In the genomic region with DNA sequence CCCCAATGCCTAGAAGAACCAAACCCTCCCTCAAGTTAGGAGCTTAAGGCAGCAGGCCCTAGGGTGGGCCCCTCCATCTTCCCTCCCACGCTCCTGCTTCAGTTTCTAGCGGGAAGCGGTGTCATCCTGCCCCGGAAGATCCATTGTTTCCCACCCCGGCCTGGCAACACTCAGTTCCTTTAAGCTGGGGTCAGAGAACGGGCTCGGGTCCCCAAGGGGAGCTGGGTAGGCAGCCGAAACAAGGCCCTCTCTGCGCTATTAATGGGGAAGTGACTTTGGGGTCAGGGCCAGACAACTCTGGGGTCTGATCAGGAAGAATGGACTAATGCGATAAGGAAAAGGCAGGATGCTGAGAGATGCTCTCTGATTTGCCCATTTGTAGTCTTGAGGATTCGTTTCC, we compare ENCODE assay signal across 8 mouse cellular contexts. TPM values are rescaled to one million over a fixed set of nuclear protein-coding genes. Genes with fewer than 3 reads are reported as not detected.
DNase-seq lines count a peak whose midpoint lies in the region; ATAC-seq and TF ChIP-seq lines count a peak whose summit lies in the region.

No protein-coding gene starts in this region.

- peaks cover 25% of the 10 kb centered on the region for H3K27me3 ChIP-seq in erythroblast, embryonic 14.5 days (ENCODE audit: control insufficient read depth)
- no peaks in the 10 kb centered on the region for H3K27me3 ChIP-seq in hindbrain, postnatal 0 days (ENCODE audit: insufficient read depth, low read length)
- H3K27me3 ChIP-seq in liver, embryonic 13.5 days = no peaks in the 10 kb centered on the region; the same call in 1 of the 2 replicates
- no peaks in the 10 kb centered on the region for H3K27me3 ChIP-seq in neural tube, embryonic 14.5 days (ENCODE audit: control insufficient read depth, insufficient read depth, low read length)

- H3K9ac ChIP-seq in hindbrain, postnatal 0 days (replicated peaks; ENCODE audit: low read length) = peak overlapping the region; percentile 79; the same call in 1 of the 2 replicates
- peak overlapping the region; percentile 87 for H3K9ac ChIP-seq in liver, embryonic 13.5 days
- H3K9ac ChIP-seq in neural tube, embryonic 14.5 days (replicated peaks; ENCODE audit: low read depth, low read length) = peak overlapping the region; percentile 16; the same call in 1 of the 2 replicates

- no peak for TF ChIP-seq CTCF in hindbrain, postnatal 0 days (IDR thresholded peaks at IDR 0.05; ENCODE audit: low read depth)

- H3K4me3 ChIP-seq in erythroblast, embryonic 14.5 days (replicated peaks) = peak overlapping the region; percentile 84
- peak overlapping the region; percentile 85 for H3K4me3 ChIP-seq in brown adipose tissue, adult 24 weeks (ENCODE audit: insufficient read depth, low read depth, low read length)
- H3K4me3 ChIP-seq in hindbrain, postnatal 0 days (ENCODE audit: low read length) = peak overlapping the region; percentile 58; the same call in 1 of the 2 replicates
- peak overlapping the region; percentile 74 for H3K4me3 ChIP-seq in liver, embryonic 13.5 days (replicated peaks)
- peak overlapping the region; percentile 64 for H3K4me3 ChIP-seq in neural tube, embryonic 14.5 days (ENCODE audit: low read depth, low read length)

- H3K4me2 ChIP-seq in hindbrain, postnatal 0 days (ENCODE audit: low read depth, low read length) = peak overlapping the region; percentile 92
- H3K4me2 ChIP-seq in liver, embryonic 13.5 days = peak overlapping the region; percentile 91
- H3K4me2 ChIP-seq in neural tube, embryonic 14.5 days (ENCODE audit: low read depth, low read length) = peak overlapping the region; percentile 88

- H3K36me3 ChIP-seq in erythroblast, embryonic 14.5 days (ENCODE audit: control insufficient read depth) = peaks cover 28% of the 10 kb centered on the region
- peaks cover 20% of the 10 kb centered on the region for H3K36me3 ChIP-seq in hindbrain, postnatal 0 days (ENCODE audit: insufficient read depth, low read length)
- H3K36me3 ChIP-seq in liver, embryonic 13.5 days = peaks cover 23% of the 10 kb centered on the region
- peaks cover 21% of the 10 kb centered on the region for H3K36me3 ChIP-seq in neural tube, embryonic 14.5 days (ENCODE audit: control insufficient read depth, insufficient read depth, low read length)

- 31% methylated on average over 11 of the region's 11 CpGs for WGBS in hindbrain, postnatal 0 days
- 6% methylated on average over 11 of the region's 11 CpGs for WGBS in liver, embryonic 13.5 days (ENCODE audit: insufficient replicate concordance)
- 25% methylated on average over 11 of the region's 11 CpGs for WGBS in neural tube, embryonic 14.5 days

- peaks cover 48% of the 10 kb centered on the region for H3K4me1 ChIP-seq in erythroblast, embryonic 14.5 days (ENCODE audit: control insufficient read depth)
- H3K4me1 ChIP-seq in brown adipose tissue, adult 24 weeks (ENCODE audit: control insufficient read depth, insufficient read depth, insufficient read length, low read length) = no peaks in the 10 kb centered on the region; the same call in 1 of the 2 replicates
- 0 out of 2 replicates have a peak, but pooled peaks cover 3% of the 10 kb centered on the region for H3K4me1 ChIP-seq in hindbrain, postnatal 0 days (ENCODE audit: insufficient read depth, low read length)
- peaks cover 48% of the 10 kb centered on the region for H3K4me1 ChIP-seq in liver, embryonic 13.5 days (replicated peaks)
- peaks cover 11% of the 10 kb centered on the region; the same call in 1 of the 2 replicates for H3K4me1 ChIP-seq in neural tube, embryonic 14.5 days (ENCODE audit: control insufficient read depth, insufficient read depth, low read length)

- ATAC-seq in erythroblast, adult 5-6 weeks (replicated peaks; ENCODE audit: low FRiP score, poor library complexity, severe bottlenecking) = no peak
- ATAC-seq in hindbrain, postnatal 0 days = no peak
- no peak for ATAC-seq in liver, embryonic 13.5 days (ENCODE audit: low read depth)
- ATAC-seq in neural tube, embryonic 14.5 days (ENCODE audit: low read depth) = no peak

- DNase-seq in gastrocnemius, postnatal 10 days = peak; percentile 32
- no peak for DNase-seq in hindbrain, postnatal 0 days (ENCODE audit: low spot score)
- DNase-seq in liver, embryonic 13.5 days = no peak
- DNase-seq in left cerebral cortex, adult 11 months (ENCODE audit: low spot score) = no peak

- H3K27ac ChIP-seq in brown adipose tissue, adult 24 weeks (replicated peaks; ENCODE audit: low read depth, low read length) = peak overlapping the region; percentile 99
- peak overlapping the region; percentile 94; the same call in 1 of the 2 replicates for H3K27ac ChIP-seq in hindbrain, postnatal 0 days
- peak overlapping the region; percentile 94 for H3K27ac ChIP-seq in liver, embryonic 13.5 days
- H3K27ac ChIP-seq in neural tube, embryonic 14.5 days (ENCODE audit: low read depth, low read length) = no peak overlapping the region

- peaks cover 10% of the 10 kb centered on the region for H3K9me3 ChIP-seq in erythroblast, embryonic 14.5 days (ENCODE audit: control insufficient read depth, low read length)
- H3K9me3 ChIP-seq in hindbrain, postnatal 0 days (ENCODE audit: low read length) = no peaks in the 10 kb centered on the region
- no peaks in the 10 kb centered on the region for H3K9me3 ChIP-seq in liver, embryonic 13.5 days (replicated peaks)
- no peaks in the 10 kb centered on the region for H3K9me3 ChIP-seq in neural tube, embryonic 14.5 days (ENCODE audit: control insufficient read depth, low read length)

RNA-seq across cellular contexts. Expression of a gene that starts 1.3 kb away (rescaled TPM):
- polyA plus RNA-seq in erythroblast, embryonic 14.5 days (2012) = 0.08 TPM in 1 of 2 replicates, not detected in the other
- not detected in 2 replicates for total RNA-seq in erythroblast, adult 5-6 weeks (2015; ENCODE audit: low replicate concordance)
- not detected in 2 replicates for total RNA-seq in erythroblast, adult 5-6 weeks (2017; ENCODE audit: low replicate concordance)
- 4.1 and 8.3 TPM in 2 replicates for polyA plus RNA-seq in brown adipose tissue, adult 24 weeks (2012; ENCODE audit: insufficient read depth, insufficient read length, missing spikeins)
- total RNA-seq in gastrocnemius, postnatal 10 days (2021) = 10 to 100 TPM; 14.0 to 15.7 TPM
- total RNA-seq in hindbrain, postnatal 0 days (2014; rRNA removed) = 3.8 and 4.3 TPM in 2 replicates
- polyA plus RNA-seq in hindbrain, postnatal 0 days (2015; fragmentation: Nextera tagmentation; extraction: Ambion mirVana) = 8.7 and 9.5 TPM in 2 replicates
- polyA plus RNA-seq in liver, embryonic 13.5 days (2015; fragmentation: Nextera tagmentation; extraction: Ambion mirVana) = 8.9 and 9.5 TPM in 2 replicates
- 2.3 and 5.3 TPM in 2 replicates for polyA plus RNA-seq in neural tube, embryonic 14.5 days (2014; fragmentation: Nextera tagmentation; extraction: Ambion mirVana)

RNA-seq across cellular contexts. Expression of a gene that starts 1.3 kb away (rescaled TPM):
- 0.12 and 0.40 TPM in 2 replicates for polyA plus RNA-seq in erythroblast, embryonic 14.5 days (2012)
- total RNA-seq in erythroblast, adult 5-6 weeks (2015; ENCODE audit: low replicate concordance) = 12.5 and 16.1 TPM in 2 replicates
- total RNA-seq in erythroblast, adult 5-6 weeks (2017; ENCODE audit: low replicate concordance) = 23.5 and 31.4 TPM in 2 replicates
- polyA plus RNA-seq in brown adipose tissue, adult 24 weeks (2012; ENCODE audit: insufficient read depth, insufficient read length, missing spikeins) = 16.1 and 18.9 TPM in 2 replicates
- total RNA-seq in gastrocnemius, postnatal 10 days (2021) = 10 to 100 TPM; 18.8 to 22.3 TPM
- 21.8 and 26.9 TPM in 2 replicates for total RNA-seq in hindbrain, postnatal 0 days (2014; rRNA removed)
- 18.5 and 22.2 TPM in 2 replicates for polyA plus RNA-seq in hindbrain, postnatal 0 days (2015; fragmentation: Nextera tagmentation; extraction: Ambion mirVana)
- 10.3 and 13.0 TPM in 2 replicates for polyA plus RNA-seq in liver, embryonic 13.5 days (2015; fragmentation: Nextera tagmentation; extraction: Ambion mirVana)
- 21.3 and 29.9 TPM in 2 replicates for polyA plus RNA-seq in neural tube, embryonic 14.5 days (2014; fragmentation: Nextera tagmentation; extraction: Ambion mirVana)

RNA-seq across cellular contexts. Expression of a gene that starts 1.5 kb away (rescaled TPM):
- polyA plus RNA-seq in erythroblast, embryonic 14.5 days (2012) = 17.5 and 24.2 TPM in 2 replicates
- total RNA-seq in erythroblast, adult 5-6 weeks (2015; ENCODE audit: low replicate concordance) = 25.6 and 30.3 TPM in 2 replicates
- total RNA-seq in erythroblast, adult 5-6 weeks (2017; ENCODE audit: low replicate concordance) = 18.5 and 25.2 TPM in 2 replicates
- 249 and 290 TPM in 2 replicates for polyA plus RNA-seq in brown adipose tissue, adult 24 weeks (2012; ENCODE audit: insufficient read depth, insufficient read length, missing spikeins)
- 10 to 100 TPM; 83.8 to 94.5 TPM for total RNA-seq in gastrocnemius, postnatal 10 days (2021)
- total RNA-seq in hindbrain, postnatal 0 days (2014; rRNA removed) = 77.1 and 99.0 TPM in 2 replicates
- 162 and 163 TPM in 2 replicates for polyA plus RNA-seq in hindbrain, postnatal 0 days (2015; fragmentation: Nextera tagmentation; extraction: Ambion mirVana)
- 102 and 105 TPM in 2 replicates for polyA plus RNA-seq in liver, embryonic 13.5 days (2015; fragmentation: Nextera tagmentation; extraction: Ambion mirVana)
- 112 and 132 TPM in 2 replicates for polyA plus RNA-seq in neural tube, embryonic 14.5 days (2014; fragmentation: Nextera tagmentation; extraction: Ambion mirVana)

RNA-seq across cellular contexts. Expression of a gene that starts 16.7 kb away (rescaled TPM):
- polyA plus RNA-seq in erythroblast, embryonic 14.5 days (2012) = 0.51 and 0.65 TPM in 2 replicates
- 5.8 and 8.2 TPM in 2 replicates for total RNA-seq in erythroblast, adult 5-6 weeks (2015; ENCODE audit: low replicate concordance)
- 0.84 and 1.5 TPM in 2 replicates for total RNA-seq in erythroblast, adult 5-6 weeks (2017; ENCODE audit: low replicate concordance)
- 13.9 and 16.9 TPM in 2 replicates for polyA plus RNA-seq in brown adipose tissue, adult 24 weeks (2012; ENCODE audit: insufficient read depth, insufficient read length, missing spikeins)
- 10 to 100 TPM; 35.9 to 47.5 TPM for total RNA-seq in gastrocnemius, postnatal 10 days (2021)
- total RNA-seq in hindbrain, postnatal 0 days (2014; rRNA removed) = 8.0 and 10.5 TPM in 2 replicates
- 20.5 and 22.3 TPM in 2 replicates for polyA plus RNA-seq in hindbrain, postnatal 0 days (2015; fragmentation: Nextera tagmentation; extraction: Ambion mirVana)
- 4.8 and 5.1 TPM in 2 replicates for polyA plus RNA-seq in liver, embryonic 13.5 days (2015; fragmentation: Nextera tagmentation; extraction: Ambion mirVana)
- 36.1 and 37.5 TPM in 2 replicates for polyA plus RNA-seq in neural tube, embryonic 14.5 days (2014; fragmentation: Nextera tagmentation; extraction: Ambion mirVana)

RNA-seq across cellular contexts. Expression of a gene that starts 27.6 kb away (rescaled TPM):
- 1.1 and 1.8 TPM in 2 replicates for polyA plus RNA-seq in erythroblast, embryonic 14.5 days (2012)
- 7.9 and 9.8 TPM in 2 replicates for total RNA-seq in erythroblast, adult 5-6 weeks (2015; ENCODE audit: low replicate concordance)
- 16.8 and 18.5 TPM in 2 replicates for total RNA-seq in erythroblast, adult 5-6 weeks (2017; ENCODE audit: low replicate concordance)
- polyA plus RNA-seq in brown adipose tissue, adult 24 weeks (2012; ENCODE audit: insufficient read depth, insufficient read length, missing spikeins) = 19.4 and 27.0 TPM in 2 replicates
- total RNA-seq in gastrocnemius, postnatal 10 days (2021) = 10 to 100 TPM; 39.0 to 59.5 TPM
- total RNA-seq in hindbrain, postnatal 0 days (2014; rRNA removed) = 252 and 255 TPM in 2 replicates
- polyA plus RNA-seq in hindbrain, postnatal 0 days (2015; fragmentation: Nextera tagmentation; extraction: Ambion mirVana) = 46.6 and 49.7 TPM in 2 replicates
- polyA plus RNA-seq in liver, embryonic 13.5 days (2015; fragmentation: Nextera tagmentation; extraction: Ambion mirVana) = 2.6 and 4.4 TPM in 2 replicates
- 86.0 and 89.6 TPM in 2 replicates for polyA plus RNA-seq in neural tube, embryonic 14.5 days (2014; fragmentation: Nextera tagmentation; extraction: Ambion mirVana)

Comparison
In these comparisons a context has a peak if more than half of its experiments do, and no peak if none do; other contexts are left out.
1. H3K9ac ChIP-seq: peak in every context shown above with its lines; median percentile 87 in liver, embryonic 13.5 days; 79 in hindbrain, postnatal 0 days; 16 in neural tube, embryonic 14.5 days.